7 mouse cellular contexts compared by ENCODE assay signal in the genomic region with DNA sequence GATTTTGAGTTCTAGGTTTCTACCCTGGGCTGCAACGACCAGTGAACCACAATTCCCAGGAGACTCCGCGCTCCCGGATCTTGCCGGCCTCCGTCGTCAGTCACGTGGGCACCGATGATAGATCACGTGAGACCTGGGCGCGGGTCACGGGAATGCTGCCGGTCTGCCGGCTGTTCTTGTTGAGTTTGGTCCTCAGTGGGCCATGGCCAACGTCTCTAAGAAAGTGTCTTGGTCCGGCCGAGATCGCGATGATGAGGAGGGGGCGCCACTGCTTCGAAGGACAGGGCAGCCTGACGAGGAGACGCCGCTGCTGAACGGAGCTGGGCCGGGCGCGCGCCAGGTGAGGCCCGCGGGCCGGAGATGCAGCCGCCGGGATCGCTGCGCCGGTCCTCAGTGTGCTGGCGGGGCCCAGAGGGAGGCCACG. TPM values are rescaled to one million over a fixed set of nuclear protein-coding genes. Genes with fewer than 3 reads are reported as not detected.
DNase-seq lines count a peak whose midpoint lies in the region; ATAC-seq and TF ChIP-seq lines count a peak whose summit lies in the region.

A gene (plus strand): TSS at position 117 of the 424 bp plus-strand sequence.

- TF ChIP-seq CTCF in kidney, adult 2 months (conservative IDR thresholded peaks at IDR 0.05; ENCODE audit: insufficient read depth, insufficient read length, low read depth, low read length): no peak
- TF ChIP-seq CTCF in spleen, adult 2 months (IDR thresholded peaks at IDR 0.05; ENCODE audit: extremely low read depth, insufficient read depth, insufficient read length, insufficient replicate concordance): no peak

- H3K4me2 ChIP-seq in embryonic facial prominence, embryonic 12.5 days (replicated peaks): peak within 1 kb of the TSS; percentile 72
- peak within 1 kb of the TSS; percentile 72 for H3K4me2 ChIP-seq in limb, embryonic 12.5 days
- peak within 1 kb of the TSS; percentile 77 for H3K4me2 ChIP-seq in midbrain, embryonic 15.5 days

- H3K4me1 ChIP-seq in embryonic facial prominence, embryonic 12.5 days: peaks cover 10% of the 10 kb centered on the region
- H3K4me1 ChIP-seq in kidney, adult 2 months (ENCODE audit: control insufficient read depth, insufficient read depth, low read length): peaks cover 26% of the 10 kb centered on the region
- H3K4me1 ChIP-seq in limb, embryonic 12.5 days (replicated peaks): peaks cover 10% of the 10 kb centered on the region
- peaks cover 15% of the 10 kb centered on the region for H3K4me1 ChIP-seq in midbrain, embryonic 15.5 days
- H3K4me1 ChIP-seq in spleen, adult 2 months (ENCODE audit: control insufficient read depth, insufficient read depth, insufficient read length): peaks cover 4% of the 10 kb centered on the region; the same call in 1 of the 2 replicates

- peak within 1 kb of the TSS; percentile 75 for H3K9ac ChIP-seq in embryonic facial prominence, embryonic 12.5 days
- peak within 1 kb of the TSS; percentile 85 for H3K9ac ChIP-seq in limb, embryonic 12.5 days (replicated peaks)
- H3K9ac ChIP-seq in midbrain, embryonic 15.5 days: peak within 1 kb of the TSS; percentile 70

- TF ChIP-seq POLR2A in kidney, adult 2 months (IDR thresholded peaks at IDR 0.05; ENCODE audit: low read depth, low read length): peak; percentile 66
- peak; percentile 30; the same call in 1 of the 2 replicates for TF ChIP-seq POLR2A in spleen, adult 2 months (IDR thresholded peaks at IDR 0.05; ENCODE audit: low read depth, low read length)

- peak within 1 kb of the TSS; percentile 26; the same call in 1 of the 2 replicates for H3K27ac ChIP-seq in embryonic facial prominence, embryonic 12.5 days
- H3K27ac ChIP-seq in kidney, adult 2 months (ENCODE audit: insufficient read depth, low read depth, low read length): peak within 1 kb of the TSS; percentile 87
- H3K27ac ChIP-seq in limb, embryonic 12.5 days: no peak within 1 kb of the TSS
- H3K27ac ChIP-seq in midbrain, embryonic 15.5 days: peak within 1 kb of the TSS; percentile 54; the same call in 1 of the 2 replicates
- H3K27ac ChIP-seq in spleen, adult 2 months (ENCODE audit: insufficient read depth, low read length): peak within 1 kb of the TSS; percentile 30; the same call in 1 of the 2 replicates

- H3K27me3 ChIP-seq in embryonic facial prominence, embryonic 12.5 days: no peaks in the 10 kb centered on the region
- no peaks in the 10 kb centered on the region for H3K27me3 ChIP-seq in kidney, adult 2 months (replicated peaks; ENCODE audit: control insufficient read depth, insufficient read depth, low read length)
- no peaks in the 10 kb centered on the region for H3K27me3 ChIP-seq in limb, embryonic 12.5 days
- H3K27me3 ChIP-seq in midbrain, embryonic 15.5 days (replicated peaks): no peaks in the 10 kb centered on the region
- H3K27me3 ChIP-seq in spleen, adult 2 months (ENCODE audit: control insufficient read depth, insufficient read depth, low read length): no peaks in the 10 kb centered on the region

- DNase-seq in adrenal gland, postnatal 25 days: peak; percentile 95
- peak; percentile 96 to 98 for DNase-seq in heart, adult 18-20 months
- peak; percentile 98 for DNase-seq in kidney, adult 2 months
- DNase-seq in spleen, adult 2 months (ENCODE audit: low read depth in 1 of 2, low spot score in 2 of 2): peak; percentile 70 to 90

- 0 out of 2 replicates have a peak, but pooled peaks cover 8% of the 10 kb centered on the region for H3K36me3 ChIP-seq in embryonic facial prominence, embryonic 12.5 days
- H3K36me3 ChIP-seq in kidney, adult 2 months (ENCODE audit: control insufficient read depth, insufficient read depth, low read length): no peaks in the 10 kb centered on the region
- H3K36me3 ChIP-seq in limb, embryonic 12.5 days: peaks cover 9% of the 10 kb centered on the region
- H3K36me3 ChIP-seq in midbrain, embryonic 15.5 days (replicated peaks): no peaks in the 10 kb centered on the region
- H3K36me3 ChIP-seq in spleen, adult 2 months (ENCODE audit: control insufficient read depth, insufficient read depth, low read length): no peaks in the 10 kb centered on the region; the same call in 1 of the 2 replicates

- ATAC-seq in embryonic facial prominence, embryonic 12.5 days (ENCODE audit: insufficient number of reproducible peaks, insufficient read depth, low FRiP score, low TSS enrichment): peak; percentile 90
- peak; percentile 88 for ATAC-seq in limb, embryonic 12.5 days (ENCODE audit: insufficient number of reproducible peaks, insufficient read depth, low FRiP score, low TSS enrichment, low read depth)
- ATAC-seq in midbrain, embryonic 15.5 days (replicated peaks): peak; percentile 92

- H3K4me3 ChIP-seq in embryonic facial prominence, embryonic 12.5 days: peak within 1 kb of the TSS; percentile 77
- H3K4me3 ChIP-seq in kidney, adult 2 months (ENCODE audit: insufficient read depth, low read depth, low read length): peak within 1 kb of the TSS; percentile 87
- peak within 1 kb of the TSS; percentile 92 for H3K4me3 ChIP-seq in limb, embryonic 12.5 days (replicated peaks)
- H3K4me3 ChIP-seq in midbrain, embryonic 15.5 days: peak within 1 kb of the TSS; percentile 75
- peak within 1 kb of the TSS; percentile 88 for H3K4me3 ChIP-seq in spleen, adult 2 months (ENCODE audit: extremely low read depth, insufficient read depth, insufficient read length)

- WGBS in embryonic facial prominence, embryonic 12.5 days: under 1% methylated on average over 40 of the region's 40 CpGs
- WGBS in kidney, adult 2 months: under 1% methylated on average over 40 of the region's 40 CpGs
- WGBS in limb, embryonic 12.5 days: under 1% methylated on average over 40 of the region's 40 CpGs
- under 1% methylated on average over 40 of the region's 40 CpGs for WGBS in midbrain, embryonic 15.5 days
- WGBS in spleen, adult 2 months: under 1% methylated on average over 40 of the region's 40 CpGs

- no peaks in the 10 kb centered on the region for H3K9me3 ChIP-seq in embryonic facial prominence, embryonic 12.5 days
- H3K9me3 ChIP-seq in limb, embryonic 12.5 days: no peaks in the 10 kb centered on the region
- H3K9me3 ChIP-seq in midbrain, embryonic 15.5 days: no peaks in the 10 kb centered on the region

RNA-seq across cellular contexts. Expression of the gene that starts here (rescaled TPM):
- total RNA-seq in adrenal gland, postnatal 25 days (2021): 28.9 and 42.3 TPM in 2 replicates
- 27.1 and 27.4 TPM in 2 replicates for polyA plus RNA-seq in embryonic facial prominence, embryonic 12.5 days (2016; fragmentation: Nextera tagmentation; extraction: Ambion mirVana)
- total RNA-seq in heart, adult 18-20 months (2021): 10 to 100 TPM; 26.2 to 31.3 TPM
- 42.6 and 51.3 TPM in 2 replicates for polyA plus RNA-seq in kidney, adult 2 months (2012; rRNA removed)
- 24.6 and 26.0 TPM in 2 replicates for polyA plus RNA-seq in limb, embryonic 12.5 days (2016; fragmentation: Nextera tagmentation; extraction: Ambion mirVana)
- 35.0 and 36.3 TPM in 2 replicates for polyA plus RNA-seq in midbrain, embryonic 15.5 days (2015; fragmentation: Nextera tagmentation; extraction: Ambion mirVana)
- polyA plus RNA-seq in spleen, adult 2 months (2012; rRNA removed): 27.0 and 29.9 TPM in 2 replicates
